Mouse (Mus musculus): ENCODE results near the gene Cep95. TPM values are rescaled to one million over a fixed set of nuclear protein-coding genes. Genes with fewer than 3 reads are reported as not detected.
A peak's percentile ranks its signal among the peaks of the same experiment; 100 is the strongest.
"Not testable (repeated sequence)": the region's sequence is repeated elsewhere in the genome, so short reads cannot be mapped to it uniquely, and the experiment has no call there.

The Cep95 gene
- polyA plus RNA-seq, 1 experiment from 2014 or later: 11.5 TPM

DNA sequence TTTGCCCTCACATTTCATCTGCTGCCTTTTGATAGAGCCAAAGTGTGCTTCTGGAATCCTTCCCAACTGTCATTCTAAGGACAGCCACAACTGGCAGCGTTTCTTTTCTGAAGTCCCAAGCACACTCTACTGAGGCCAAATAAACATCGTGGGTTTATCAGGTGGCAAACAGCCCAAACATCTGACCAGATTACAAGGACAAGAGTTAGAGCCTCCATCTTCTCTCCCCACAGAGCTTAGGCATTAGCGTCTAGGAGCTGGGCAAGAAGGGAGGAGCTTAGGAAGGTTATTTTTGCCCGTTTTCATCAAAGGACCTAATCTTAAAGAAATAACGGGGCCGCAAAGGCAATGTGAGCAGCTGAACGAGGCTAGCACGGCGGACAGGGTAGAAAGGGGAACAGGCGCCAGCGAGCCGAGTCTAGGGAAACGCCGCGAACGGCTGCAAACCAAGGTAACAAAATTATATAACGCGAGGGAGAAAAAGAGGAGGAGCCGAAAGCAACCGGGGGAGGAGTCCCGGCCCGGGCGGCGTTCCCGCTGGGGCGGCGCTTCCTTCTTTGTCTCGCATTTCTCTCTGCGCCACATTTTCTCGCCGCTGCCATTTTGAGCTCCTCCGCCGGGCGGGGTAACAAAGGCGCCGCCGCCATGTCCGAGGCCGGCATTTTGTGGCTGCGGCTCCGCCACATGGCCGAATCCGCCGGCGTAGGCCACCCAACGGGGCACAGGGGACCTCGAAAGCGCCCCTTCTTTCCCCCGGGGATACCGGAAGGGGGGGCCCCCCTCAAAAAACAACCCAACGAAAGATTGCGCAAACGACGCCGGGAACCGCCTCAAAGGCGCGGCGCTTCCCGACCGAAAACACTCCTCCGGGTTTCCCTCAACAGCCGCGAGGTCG, 1.7 kb upstream of the Cep95 start:
- H3K4me2 ChIP-seq: peak overlapping the region; percentile 75
- WGBS: under 1% methylated on average over 65 of the region's 65 CpGs
- H3K27me3 ChIP-seq (replicated peaks): no peaks in the 10 kb centered on the region
- peak; percentile 5; the same call in 1 of the 2 replicates for ATAC-seq (ENCODE audit: extremely low read depth, insufficient number of reproducible peaks, low FRiP score, low TSS enrichment)
- H3K4me3 ChIP-seq: peak overlapping the region; percentile 96
- H3K4me1 ChIP-seq: peaks cover 50% of the 10 kb centered on the region
- H3K9me3 ChIP-seq: no peaks in the 10 kb centered on the region
- H3K36me3 ChIP-seq: peaks cover 56% of the 10 kb centered on the region
- peak overlapping the region; percentile 100 for H3K27ac ChIP-seq (replicated peaks)
- peak overlapping the region; percentile 99 for H3K9ac ChIP-seq

DNA sequence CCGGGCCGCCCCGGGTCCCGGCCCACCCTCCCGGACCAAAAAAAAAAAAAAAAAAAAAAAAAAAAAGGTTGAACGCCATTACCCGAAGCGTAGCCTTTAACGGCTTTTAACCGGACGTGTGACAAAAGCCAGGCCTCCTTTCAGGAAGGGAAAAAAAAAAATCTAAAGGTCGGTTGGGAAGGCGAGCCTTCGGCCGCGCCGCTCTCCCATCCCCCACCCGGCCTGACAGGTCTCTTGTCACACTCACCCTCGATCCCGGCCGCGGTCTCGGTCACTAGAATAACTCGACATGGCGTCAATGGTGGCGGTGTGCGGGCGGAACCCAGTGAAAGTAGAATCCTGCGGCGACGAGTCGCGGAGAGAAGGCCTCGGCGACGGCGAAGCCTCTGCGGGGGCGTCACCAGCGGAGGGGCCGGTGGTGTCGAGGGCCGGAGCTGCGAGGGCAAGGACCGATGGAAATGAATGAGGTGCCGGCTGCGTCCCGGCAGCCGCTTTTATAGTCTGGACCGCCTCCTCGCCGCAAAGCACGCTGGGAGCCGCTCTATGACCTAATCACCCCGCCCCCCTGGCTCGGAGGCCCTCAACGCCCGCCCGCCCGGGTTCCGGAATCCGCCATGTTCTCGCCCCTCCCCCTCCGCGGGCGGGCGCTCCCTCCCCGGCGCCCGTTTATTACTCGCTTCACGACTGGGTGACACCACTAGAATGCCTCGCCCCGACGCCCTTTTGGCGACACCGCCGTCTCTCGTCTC, 852 bp upstream of the Cep95 start:
- Histone ChIP-seq H3K36me3 (peaks cover 56% of the 10 kb centered on the region), H3K4me1 (peaks cover 46% of the 10 kb centered on the region), H3K9me3 (no peaks in the 10 kb centered on the region), H3K4me2 (peak overlapping the region; percentile 93), H3K9ac (peak overlapping the region; percentile 99), H3K27me3 (replicated peaks) (no peaks in the 10 kb centered on the region), H3K4me3 (peak overlapping the region; percentile 96), H3K27ac (replicated peaks) (peak overlapping the region; percentile 100)
- peak; percentile 82 for ATAC-seq (ENCODE audit: extremely low read depth, insufficient number of reproducible peaks, low FRiP score, low TSS enrichment)
- WGBS: under 1% methylated on average over 72 of the region's 79 CpGs

DNA sequence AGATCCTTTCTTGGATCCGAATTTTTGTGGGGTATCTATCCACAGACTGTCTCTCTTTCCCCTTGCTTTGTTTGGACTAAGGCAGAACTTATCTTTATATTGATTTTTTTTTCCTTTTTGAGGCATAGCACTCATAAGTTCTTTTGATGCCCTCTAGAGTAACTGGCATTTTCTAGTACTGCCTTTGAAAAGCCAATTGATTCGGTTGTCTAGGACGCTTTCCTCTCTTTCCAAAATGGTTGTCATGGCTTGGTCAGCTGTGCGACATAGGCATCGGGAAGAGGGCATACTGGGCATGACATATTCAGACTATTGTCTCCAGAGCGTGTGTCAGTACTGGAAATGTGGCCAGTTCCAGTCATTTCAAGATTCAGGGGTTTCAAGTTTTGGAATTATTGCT, 597 bp downstream of the Cep95 start:
- ATAC-seq (ENCODE audit: extremely low read depth, insufficient number of reproducible peaks, low FRiP score, low TSS enrichment): no peak
- H3K9ac ChIP-seq: peak overlapping the region; percentile 99
- peak overlapping the region; percentile 100 for H3K27ac ChIP-seq (replicated peaks)
- peak overlapping the region; percentile 93 for H3K4me2 ChIP-seq
- under 1% methylated on average over 6 of the region's 6 CpGs for WGBS
- peak overlapping the region; percentile 96 for H3K4me3 ChIP-seq
- peaks cover 34% of the 10 kb centered on the region for H3K4me1 ChIP-seq
- H3K36me3 ChIP-seq: peaks cover 56% of the 10 kb centered on the region
- H3K9me3 ChIP-seq: no peaks in the 10 kb centered on the region
- no peaks in the 10 kb centered on the region for H3K27me3 ChIP-seq (replicated peaks)

DNA sequence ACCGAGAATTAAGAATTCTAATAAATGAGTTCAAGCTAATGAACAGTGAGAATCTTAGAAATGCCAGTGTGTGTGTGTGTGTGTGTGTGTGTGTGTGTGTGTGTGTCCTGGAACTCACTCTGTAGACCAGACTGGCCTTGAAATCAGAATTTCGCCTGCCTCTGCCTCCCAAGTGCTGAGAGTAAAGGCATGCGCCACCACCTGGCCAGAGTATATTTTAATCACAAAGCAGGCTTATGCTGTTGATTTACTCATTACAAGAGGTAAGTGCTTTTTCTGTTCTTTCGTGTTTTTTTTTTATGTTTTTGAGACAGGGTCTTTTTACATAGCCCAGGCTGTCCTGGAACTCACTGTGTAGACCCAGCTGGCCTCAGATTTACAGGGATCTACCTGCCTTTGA, 4.8 kb downstream of the Cep95 start:
- peaks cover 5% of the 10 kb centered on the region; the same call in 1 of the 2 replicates for H3K9me3 ChIP-seq
- peaks cover 71% of the 10 kb centered on the region for H3K36me3 ChIP-seq
- 78% methylated on average over 4 of the region's 4 CpGs for WGBS
- H3K27me3 ChIP-seq (replicated peaks): no peaks in the 10 kb centered on the region
- peaks cover 17% of the 10 kb centered on the region for H3K4me1 ChIP-seq
- no peak overlapping the region for H3K27ac ChIP-seq (replicated peaks)
- no peak for ATAC-seq (ENCODE audit: extremely low read depth, insufficient number of reproducible peaks, low FRiP score, low TSS enrichment)
- H3K4me3 ChIP-seq: no peak overlapping the region
- no peak overlapping the region for H3K4me2 ChIP-seq
- H3K9ac ChIP-seq: no peak overlapping the region

DNA sequence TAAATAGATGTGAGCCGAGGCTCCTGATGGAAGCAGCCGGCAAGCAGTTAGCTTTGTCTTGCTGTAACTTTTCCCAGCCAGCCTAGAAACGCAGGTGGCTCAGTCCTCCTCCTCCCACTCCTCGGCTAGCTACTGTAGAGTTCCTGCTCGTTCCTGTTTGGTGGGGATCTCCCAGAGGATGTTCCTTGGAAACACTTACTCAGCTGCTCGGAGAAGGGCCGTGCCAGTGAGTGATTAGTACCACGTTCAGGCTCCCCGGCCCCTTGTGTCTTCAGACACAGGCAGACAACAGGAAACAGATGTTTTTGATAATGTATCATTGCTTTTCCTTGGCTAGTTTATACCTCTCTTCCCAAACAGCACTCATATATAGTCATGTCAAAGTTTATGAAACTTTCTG, 6.6 kb downstream of the Cep95 start:
- WGBS: 54% methylated on average over 9 of the region's 9 CpGs
- ATAC-seq (ENCODE audit: extremely low read depth, insufficient number of reproducible peaks, low FRiP score, low TSS enrichment): no peak
- Histone ChIP-seq H3K27me3 (replicated peaks) (no peaks in the 10 kb centered on the region), H3K4me2 (no peak overlapping the region), H3K36me3 (peaks cover 89% of the 10 kb centered on the region), H3K9ac (no peak overlapping the region), H3K4me1 (peaks cover 7% of the 10 kb centered on the region), H3K4me3 (no peak overlapping the region), H3K9me3 (peaks cover 5% of the 10 kb centered on the region; the same call in 1 of the 2 replicates), H3K27ac (replicated peaks) (no peak overlapping the region; the same call in 1 of the 2 replicates)

DNA sequence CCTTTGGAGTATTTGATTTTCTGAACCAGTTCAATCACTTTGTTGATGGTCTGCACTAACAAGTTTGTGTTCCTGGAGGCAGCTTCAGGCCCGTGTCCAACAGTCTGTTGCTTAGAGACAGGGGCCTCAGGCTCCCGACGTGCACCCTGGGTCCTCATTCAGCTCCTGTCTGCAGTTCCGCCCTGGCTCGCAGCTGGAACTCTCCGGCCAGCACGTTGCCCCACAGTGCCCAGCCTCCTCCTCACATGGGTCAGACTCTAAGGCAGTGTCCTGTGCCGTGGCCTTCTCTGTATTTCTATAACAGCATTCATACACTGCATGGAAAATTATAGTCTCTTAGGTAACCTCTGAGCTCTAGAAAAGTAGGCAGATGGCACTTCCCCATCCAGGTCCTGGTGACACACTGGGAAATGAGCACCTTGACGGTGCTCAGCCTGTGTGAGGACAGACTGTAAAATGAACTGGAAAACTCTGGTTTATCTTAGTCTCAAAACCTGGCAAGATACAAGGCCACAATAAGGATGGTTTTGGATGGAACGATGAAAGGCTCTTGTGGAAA, 13.1 kb downstream of the Cep95 start:
- Histone ChIP-seq H3K4me1 (no peaks in the 10 kb centered on the region), H3K27ac (replicated peaks) (no peak overlapping the region), H3K9me3 (peaks cover 5% of the 10 kb centered on the region; the same call in 1 of the 2 replicates), H3K9ac (no peak overlapping the region), H3K27me3 (replicated peaks) (no peaks in the 10 kb centered on the region), H3K4me2 (no peak overlapping the region), H3K36me3 (peaks cover 93% of the 10 kb centered on the region), H3K4me3 (no peak overlapping the region)
- no peak for ATAC-seq (ENCODE audit: extremely low read depth, insufficient number of reproducible peaks, low FRiP score, low TSS enrichment)
- 84% methylated on average over 10 of the region's 10 CpGs for WGBS

DNA sequence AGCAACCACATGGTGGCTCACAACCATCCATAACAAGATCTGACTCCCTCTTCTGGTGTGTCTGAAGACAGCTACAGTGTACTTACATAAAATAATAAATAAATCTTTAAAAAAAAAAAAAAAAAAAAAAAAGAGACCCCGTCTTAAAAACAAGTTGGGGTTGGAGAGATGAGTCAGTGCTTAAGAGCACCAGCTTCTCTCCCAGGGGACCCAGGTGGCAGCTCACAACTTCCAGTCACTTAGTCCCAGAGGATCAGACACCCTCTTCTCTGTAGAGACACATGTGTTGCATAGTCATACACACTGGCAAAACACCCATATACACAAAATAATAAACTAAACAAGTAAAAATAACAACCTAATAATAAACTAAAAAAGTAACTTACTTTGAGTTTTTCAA, 18.4 kb downstream of the Cep95 start:
- H3K36me3 ChIP-seq: peaks cover 89% of the 10 kb centered on the region
- H3K27ac ChIP-seq (replicated peaks); H3K4me1 ChIP-seq; H3K4me2 ChIP-seq; H3K27me3 ChIP-seq (replicated peaks); H3K4me3 ChIP-seq; ATAC-seq (ENCODE audit: extremely low read depth, insufficient number of reproducible peaks, low FRiP score, low TSS enrichment); H3K9ac ChIP-seq; H3K9me3 ChIP-seq: not testable (repeated sequence)
- WGBS: 100% methylated on average over 1 of the region's 1 CpGs

DNA sequence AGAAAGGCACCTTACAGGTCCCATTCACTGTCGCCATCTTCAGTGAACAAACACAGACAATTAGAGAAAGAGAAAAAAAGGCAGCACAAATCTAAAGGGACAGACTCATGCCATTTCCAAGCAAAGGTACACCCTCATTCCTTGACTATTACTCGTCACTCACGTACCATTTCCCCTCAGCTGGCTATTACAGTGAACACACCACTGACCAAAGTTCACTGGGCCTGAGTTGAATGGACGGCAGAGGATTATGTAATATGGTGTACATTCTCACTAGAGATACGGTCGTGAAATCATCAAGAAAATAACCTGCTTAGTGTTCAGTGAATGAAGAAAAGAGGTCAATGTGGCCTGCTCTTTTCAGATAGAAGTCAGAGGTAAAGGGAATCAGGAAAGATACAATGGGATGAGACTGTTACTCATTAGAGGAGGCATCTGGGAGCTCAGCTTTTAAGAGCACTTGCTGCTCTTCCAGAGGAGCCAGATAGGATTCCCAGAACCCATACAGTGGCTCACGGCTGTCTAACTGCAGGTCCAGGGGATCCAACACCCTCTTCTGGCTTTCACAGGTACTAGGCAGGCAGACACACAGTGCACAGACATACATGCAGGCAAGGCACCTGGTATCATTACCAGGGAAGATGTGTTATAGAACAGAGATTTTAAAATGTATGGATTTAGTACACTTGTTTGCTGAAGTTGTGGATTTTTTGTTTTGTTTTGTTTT, 23.5 kb downstream of the Cep95 start:
- H3K27ac ChIP-seq (replicated peaks): no peak overlapping the region
- H3K4me1 ChIP-seq: peaks cover 18% of the 10 kb centered on the region; the same call in 1 of the 2 replicates
- no peak overlapping the region for H3K4me2 ChIP-seq
- H3K36me3 ChIP-seq: peaks cover 95% of the 10 kb centered on the region
- H3K9ac ChIP-seq: no peak overlapping the region
- no peaks in the 10 kb centered on the region for H3K27me3 ChIP-seq (replicated peaks)
- no peak overlapping the region for H3K4me3 ChIP-seq
- ATAC-seq (ENCODE audit: extremely low read depth, insufficient number of reproducible peaks, low FRiP score, low TSS enrichment): no peak
- WGBS: 87% methylated on average over 7 of the region's 7 CpGs
- H3K9me3 ChIP-seq: no peaks in the 10 kb centered on the region

DNA sequence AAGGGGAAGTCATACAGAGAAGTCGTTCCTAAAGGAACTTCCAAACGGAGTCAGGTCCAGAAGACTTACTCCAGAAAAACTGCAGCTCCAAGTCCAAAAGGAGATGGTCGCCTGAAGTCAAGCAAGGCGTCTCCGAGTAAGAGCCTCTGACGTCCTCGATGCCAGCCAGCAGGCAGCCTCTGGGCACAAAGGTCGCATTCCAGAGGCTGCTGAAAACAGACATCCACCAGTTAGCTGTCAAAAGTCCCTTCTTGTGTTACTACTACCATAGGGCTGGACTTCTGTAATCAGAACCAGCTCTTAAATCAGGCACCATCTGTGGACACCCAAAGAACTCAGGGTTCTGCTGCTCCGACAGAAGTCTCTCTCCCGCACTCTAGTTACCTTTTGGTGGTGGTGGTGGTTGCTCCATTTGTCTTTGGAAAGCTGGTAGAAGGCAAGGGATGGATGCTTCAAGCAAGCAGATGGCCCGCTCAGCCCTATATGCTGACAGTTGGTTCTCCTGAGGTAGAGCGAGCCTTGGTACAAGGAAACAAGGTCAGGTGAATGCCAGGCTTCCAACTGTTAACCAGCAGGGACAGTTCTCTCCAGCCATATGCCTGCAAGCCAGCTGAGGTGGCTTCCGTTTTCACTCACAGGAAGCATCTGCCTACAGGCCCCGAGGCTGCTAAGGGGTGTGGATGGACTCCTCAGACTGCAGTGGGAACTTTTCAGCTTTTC, 25.7 kb downstream of the Cep95 start:
- 68% methylated on average over 14 of the region's 14 CpGs for WGBS
- Histone ChIP-seq H3K9ac (0 out of 2 replicates have a peak overlapping the region, but pooled peaks have one; percentile 14), H3K36me3 (peaks cover 92% of the 10 kb centered on the region), H3K27me3 (replicated peaks) (no peaks in the 10 kb centered on the region), H3K27ac (replicated peaks) (no peak overlapping the region; the same call in 1 of the 2 replicates), H3K4me2 (no peak overlapping the region), H3K4me3 (no peak overlapping the region), H3K4me1 (peaks cover 40% of the 10 kb centered on the region), H3K9me3 (no peaks in the 10 kb centered on the region)
- ATAC-seq (ENCODE audit: extremely low read depth, insufficient number of reproducible peaks, low FRiP score, low TSS enrichment): no peak

DNA sequence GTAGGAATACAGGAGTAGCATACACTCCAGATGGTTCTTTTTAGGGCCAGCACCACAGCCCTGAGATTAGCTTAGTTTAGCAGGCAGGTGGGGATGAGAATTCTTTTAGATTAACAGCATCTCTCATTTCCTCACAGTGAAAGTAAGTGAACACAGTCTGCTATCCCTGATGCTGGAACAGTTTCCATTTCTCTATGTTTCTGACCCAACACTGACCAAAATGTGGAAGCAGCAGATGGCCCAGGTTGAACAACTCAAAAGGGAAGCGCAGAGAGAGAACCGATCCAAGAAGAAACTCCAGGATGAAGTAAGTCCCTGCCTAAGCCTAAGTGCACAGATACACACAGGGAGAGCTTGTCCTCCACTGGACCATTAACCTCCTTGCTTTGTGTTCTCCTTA, 26.3 kb downstream of the Cep95 start:
- WGBS: 95% methylated on average over 2 of the region's 2 CpGs
- no peak for ATAC-seq (ENCODE audit: extremely low read depth, insufficient number of reproducible peaks, low FRiP score, low TSS enrichment)
- H3K36me3 ChIP-seq: peaks cover 91% of the 10 kb centered on the region
- peaks cover 43% of the 10 kb centered on the region for H3K4me1 ChIP-seq
- no peak overlapping the region for H3K9ac ChIP-seq
- no peaks in the 10 kb centered on the region for H3K9me3 ChIP-seq
- H3K4me2 ChIP-seq: no peak overlapping the region
- no peak overlapping the region for H3K27ac ChIP-seq (replicated peaks)
- H3K4me3 ChIP-seq: no peak overlapping the region
- no peaks in the 10 kb centered on the region for H3K27me3 ChIP-seq (replicated peaks)

Data from heart, embryonic 13.5 days (tissue).